Mouse (Mus musculus) ovary, postnatal 10 days (tissue): Measurements from ENCODE around the gene Bmp2k.
A peak's percentile ranks its signal among the peaks of the same experiment; 100 is the strongest.

Experiments used
- DNase-seq: peaks from one replicate; pipeline ENCODE4 v3.0.0; 2022; ENCODE audit warnings: low spot score

The Bmp2k gene

GRCm38 (mm10) chr5:96997310-96997801 is at the start of gene Bmp2k:
TSS of gene Bmp2k (plus strand) at chr5:96997689.
- DNase-seq: peak; percentile 83

- no peak for DNase-seq
These were observed 48.5 kb upstream of the Bmp2k start for GRCm38 (mm10) chr5:96948856-96949527.

GRCm38 (mm10) chr5:96949839-96950666 is 47.4 kb upstream of the Bmp2k start:
- DNase-seq: no peak

- no peak for DNase-seq
These were observed 46.6 kb upstream of the Bmp2k start for GRCm38 (mm10) chr5:96950667-96951492.

- DNase-seq: no peak
These were observed 45.9 kb upstream of the Bmp2k start for GRCm38 (mm10) chr5:96951493-96952105.

- no peak for DNase-seq
These were observed 43.4 kb upstream of the Bmp2k start for GRCm38 (mm10) chr5:96954040-96954439.

- no peak for DNase-seq
These were observed 42.9 kb upstream of the Bmp2k start for GRCm38 (mm10) chr5:96954466-96955027.

GRCm38 (mm10) chr5:96956926-96957325 is 40.6 kb upstream of the Bmp2k start:
- DNase-seq: no peak

GRCm38 (mm10) chr5:96961122-96961521 is 36.4 kb upstream of the Bmp2k start:
- no peak for DNase-seq

GRCm38 (mm10) chr5:96961852-96962251 is 35.6 kb upstream of the Bmp2k start:
- DNase-seq: no peak

GRCm38 (mm10) chr5:96962252-96962933 is 35.1 kb upstream of the Bmp2k start:
- DNase-seq: no peak

- DNase-seq: no peak
These were observed 34.6 kb upstream of the Bmp2k start for GRCm38 (mm10) chr5:96962934-96963301.

GRCm38 (mm10) chr5:96964062-96965028 is 33.1 kb upstream of the Bmp2k start:
- DNase-seq: no peak

GRCm38 (mm10) chr5:96965029-96965403 is 32.5 kb upstream of the Bmp2k start:
- DNase-seq: no peak

- no peak for DNase-seq
These were observed 32.0 kb upstream of the Bmp2k start for GRCm38 (mm10) chr5:96965503-96965902.

- no peak for DNase-seq
These were observed 28.9 kb upstream of the Bmp2k start for GRCm38 (mm10) chr5:96968628-96969027.

GRCm38 (mm10) chr5:96969032-96969431 is 28.5 kb upstream of the Bmp2k start:
- DNase-seq: no peak

GRCm38 (mm10) chr5:96969705-96970471 is 27.6 kb upstream of the Bmp2k start:
- DNase-seq: no peak

- DNase-seq: no peak
These were observed 27.0 kb upstream of the Bmp2k start for GRCm38 (mm10) chr5:96970472-96970848.
